Mouse (Mus musculus) myocyte (in vitro differentiated cells): Measurements from ENCODE around the gene Cacna2d2.

ENCODE experiments used
- POLR2A ChIP-seq: IDR thresholded peaks from one replicate; pipeline ENCODE4 v1.6.1; 2011; ENCODE audit warnings: low read depth, mild to moderate bottlenecking, control low read depth, moderate library complexity; ENCODE audit not compliant: insufficient read length
- POLR2AphosphoS2 ChIP-seq: IDR thresholded peaks from one replicate; pipeline ENCODE4 v1.6.1; 2011; ENCODE audit warnings: low read depth, control low read depth; ENCODE audit not compliant: insufficient read length
- REST ChIP-seq: IDR thresholded peaks from one replicate; pipeline ENCODE4 v1.6.1; 2011; ENCODE audit warnings: mild to moderate bottlenecking, control low read depth, moderate library complexity; ENCODE audit not compliant: insufficient read depth, insufficient read length
- SRF ChIP-seq: IDR thresholded peaks from one replicate; pipeline ENCODE4 v1.6.1; 2011; ENCODE audit warnings: low read depth; ENCODE audit not compliant: control insufficient read depth, insufficient read length
- TCF12 ChIP-seq: IDR thresholded peaks from one replicate; pipeline ENCODE4 v1.6.1; 2011; ENCODE audit warnings: mild to moderate bottlenecking, control low read depth; ENCODE audit not compliant: poor library complexity, insufficient read depth, severe bottlenecking

DNA sequence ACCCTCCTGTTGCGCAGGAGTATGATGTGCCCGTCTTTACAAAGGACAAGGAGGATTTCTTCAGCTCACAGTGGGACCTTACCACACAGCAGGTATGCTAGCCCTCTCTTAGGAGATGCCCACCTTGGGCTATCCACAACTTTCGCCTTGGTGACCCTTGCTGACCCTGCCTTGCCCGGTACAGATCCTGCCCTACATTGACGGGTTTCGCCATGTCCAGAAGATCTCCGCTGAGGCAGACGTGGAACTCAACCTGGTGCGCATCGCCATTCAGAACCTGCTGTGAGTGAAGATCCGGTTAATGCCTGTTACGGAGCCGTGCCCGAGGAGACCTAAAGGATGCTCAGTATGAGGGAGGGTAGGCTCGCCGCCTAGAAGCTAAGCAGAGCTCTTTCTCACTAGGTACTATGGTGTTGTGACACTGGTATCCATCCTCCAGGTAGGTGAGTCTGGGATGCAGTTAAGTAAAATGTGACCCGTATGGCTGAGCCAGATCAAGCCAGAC is 144.8 kb downstream of the Cacna2d2 start:
- no peak for TF ChIP-seq TCF12
- no peak for TF ChIP-seq REST
- no peak for TF ChIP-seq POLR2A
- TF ChIP-seq SRF = no peak
- no peak for TF ChIP-seq POLR2AphosphoS2
